Mouse (Mus musculus) cerebellum, postnatal 14 days (tissue): ENCODE measurements at regions not wholly inside any gene's neighbourhood (a gene's known extent, or its start where the extent isn't known, plus 50 kb on each side); places are given as distances from the start of the nearest gene placed in this dataset.
"Not testable (repeated sequence)": the region's sequence is repeated elsewhere in the genome, so short reads cannot be mapped to it uniquely, and the experiment has no call there.

Source experiments
- DNase-seq, 2 experiments: peaks; one replicate each; pipeline ENCODE4 v3.0.0; 2021; ENCODE audit warnings: mixed read lengths in 2 of 2

GRCm38 (mm10) chr5:39334241-39334640 is 421.0 kb downstream of the Hs3st1 start:
- no peak for DNase-seq

GRCm38 (mm10) chr5:39325399-39325798 is 429.9 kb downstream of the Hs3st1 start:
- peak in 1 of 2 experiments; percentile 56 for DNase-seq

- no peak for DNase-seq
These were observed 438.8 kb downstream of the Hs3st1 start for GRCm38 (mm10) chr5:39316478-39316877.

- DNase-seq: no peak
These were observed 434.6 kb upstream of the Clnk start for GRCm38 (mm10) chr5:39311211-39311610.

GRCm38 (mm10) chr5:39305794-39306193 is 429.2 kb upstream of the Clnk start:
- DNase-seq: no peak

- no peak for DNase-seq
These were observed 416.2 kb upstream of the Clnk start for GRCm38 (mm10) chr5:39292849-39293248.

- no peak for DNase-seq
These were observed 404.4 kb upstream of the Clnk start for GRCm38 (mm10) chr5:39281021-39281420.

GRCm38 (mm10) chr5:39273710-39274385 is 397.2 kb upstream of the Clnk start:
- peak; percentile 72 to 81 for DNase-seq

GRCm38 (mm10) chr5:39267106-39267505 is 390.5 kb upstream of the Clnk start:
- no peak for DNase-seq

GRCm38 (mm10) chr5:39260721-39261190 is 384.1 kb upstream of the Clnk start:
- DNase-seq: no peak

GRCm38 (mm10) chr5:39257745-39258144 is 381.1 kb upstream of the Clnk start:
- DNase-seq: no peak

GRCm38 (mm10) chr5:39252206-39252605 is 375.6 kb upstream of the Clnk start:
- no peak for DNase-seq

- no peak for DNase-seq
These were observed 374.4 kb upstream of the Clnk start for GRCm38 (mm10) chr5:39251021-39251420.

GRCm38 (mm10) chr5:39219698-39220097 is 343.1 kb upstream of the Clnk start:
- DNase-seq: no peak

GRCm38 (mm10) chr5:39216326-39216725 is 339.7 kb upstream of the Clnk start:
- no peak for DNase-seq

GRCm38 (mm10) chr5:39215016-39215415 is 338.4 kb upstream of the Clnk start:
- DNase-seq: peak; percentile 24 to 44

- no peak for DNase-seq
These were observed 335.9 kb upstream of the Clnk start for GRCm38 (mm10) chr5:39212550-39212949.

- no peak for DNase-seq
These were observed 322.2 kb upstream of the Clnk start for GRCm38 (mm10) chr5:39198856-39199255.

- not testable (repeated sequence) for DNase-seq
These were observed 314.5 kb upstream of the Clnk start for GRCm38 (mm10) chr5:39191153-39191552.

GRCm38 (mm10) chr5:39181616-39182402 is 305.2 kb upstream of the Clnk start:
- no peak for DNase-seq

- peak; percentile 52 to 70 for DNase-seq
These were observed 304.4 kb upstream of the Clnk start for GRCm38 (mm10) chr5:39181028-39181427.

- no peak for DNase-seq
These were observed 301.3 kb upstream of the Clnk start for GRCm38 (mm10) chr5:39177891-39178290.

GRCm38 (mm10) chr5:39176906-39177305 is 300.3 kb upstream of the Clnk start:
- DNase-seq: peak; percentile 57 to 60

GRCm38 (mm10) chr5:39173491-39173890 is 296.9 kb upstream of the Clnk start:
- peak in 1 of 2 experiments; percentile 13 for DNase-seq
